Mouse (Mus musculus) MEL (cell line): Measurements from ENCODE around the gene Cabp4. TPM values are rescaled to one million over a fixed set of nuclear protein-coding genes. Genes with fewer than 3 reads are reported as not detected.

Source experiments
- DNase-seq: peaks from one replicate; pipeline ENCODE4 v3.0.0; 2011; ENCODE audit warnings: low read depth, low spot score
- H3K27ac ChIP-seq: 2 replicates; pipeline ENCODE4 v1.5.1; 2012; ENCODE audit warnings: low read depth, mild to moderate bottlenecking, control low read depth, low read length, moderate library complexity; ENCODE audit not compliant: control insufficient read depth
- H3K27me3 ChIP-seq, 2 experiments: fragments of 150-350 bp in 1 of 2; sonication (generic) in 1 of 2; 2 replicates each; pipeline ENCODE4 v1.6.1; 2012; ENCODE audit warnings: low read length in 2 of 2, mild to moderate bottlenecking in 2 of 2, improper control_type of control experiment in 1 of 2, moderate library complexity in 1 of 2; ENCODE audit not compliant: insufficient read depth in 2 of 2, control insufficient read depth in 1 of 2
- H3K36me3 ChIP-seq, 2 experiments: 2 replicates each; pipeline ENCODE4 v1.6.1; 2012 to 2014; ENCODE audit warnings: low read length in 2 of 2, improper control_type of control experiment in 1 of 2, inconsistent platforms in 1 of 2, mild to moderate bottlenecking in 1 of 2; ENCODE audit not compliant: insufficient read depth in 2 of 2, control insufficient read depth in 1 of 2
- H3K4me1 ChIP-seq, 2 experiments: fragments of 150-350 bp in 1 of 2; sonication (generic) in 1 of 2; 2 replicates each; pipeline ENCODE4 v1.6.1; 2012; ENCODE audit warnings: low read length in 2 of 2, improper control_type of control experiment in 1 of 2, mild to moderate bottlenecking in 1 of 2; ENCODE audit not compliant: insufficient read depth in 2 of 2, control insufficient read depth in 1 of 2
- H3K4me3 ChIP-seq, 2 experiments: fragments of 150-350 bp in 1 of 2; sonication (generic) in 1 of 2; 2 replicates each; pipeline ENCODE4 v1.5.1; 2012; ENCODE audit warnings: low read depth in 2 of 2, low read length in 2 of 2, mild to moderate bottlenecking in 2 of 2, moderate library complexity in 2 of 2, control low read depth in 1 of 2, improper control_type of control experiment in 1 of 2; ENCODE audit not compliant: control insufficient read depth in 1 of 2, insufficient read depth in 1 of 2
- H3K79me2 ChIP-seq: 2 replicates; pipeline ENCODE4 v1.6.1; 2012; ENCODE audit warnings: mild to moderate bottlenecking, low read length, moderate library complexity; ENCODE audit not compliant: control insufficient read depth, poor library complexity, insufficient read depth
- H3K9ac ChIP-seq: 2 replicates; pipeline ENCODE4 v1.6.1; 2012; ENCODE audit warnings: low read depth, mild to moderate bottlenecking, control low read depth, low read length, moderate library complexity; ENCODE audit not compliant: control insufficient read depth, poor library complexity, severe bottlenecking
- H3K9me3 ChIP-seq: fragments of 150-350 bp; sonication (generic); replicated peaks from 2 replicates; pipeline ENCODE4 v1.6.1; 2012; ENCODE audit warnings: mild to moderate bottlenecking, low read length, improper control_type of control experiment, moderate library complexity; ENCODE audit not compliant: insufficient read depth
- BHLHE40 ChIP-seq: IDR thresholded peaks from 2 replicates; pipeline ENCODE4 v1.6.1; 2012; ENCODE audit warnings: low read depth, mild to moderate bottlenecking, inconsistent platforms, low read length, improper control_type of control experiment, borderline replicate concordance
- CHD1 ChIP-seq: IDR thresholded peaks from 2 replicates; pipeline ENCODE4 v1.6.1; 2012; ENCODE audit warnings: low read depth, mild to moderate bottlenecking, inconsistent platforms, low read length, improper control_type of control experiment
- CHD2 ChIP-seq: IDR thresholded peaks from 2 replicates; pipeline ENCODE4 v1.6.1; 2011; ENCODE audit warnings: low read length, improper control_type of control experiment
- ELF1 ChIP-seq: IDR thresholded peaks from 2 replicates; pipeline ENCODE4 v1.6.1; 2014; ENCODE audit warnings: low read depth, mild to moderate bottlenecking, inconsistent platforms, low read length, improper control_type of control experiment, moderate library complexity
- EP300 ChIP-seq, 2 experiments: IDR thresholded peaks; 2 replicates each; pipeline ENCODE4 v1.6.1; 2011; ENCODE audit warnings: improper control_type of control experiment in 2 of 2, low read length in 2 of 2, low read depth in 1 of 2, mild to moderate bottlenecking in 1 of 2
- GATA1 ChIP-seq: IDR thresholded peaks from 2 replicates; pipeline ENCODE4 v1.6.1; 2011; ENCODE audit warnings: low read depth, low read length, improper control_type of control experiment
- KAT2A ChIP-seq: conservative IDR thresholded peaks from 2 replicates; pipeline ENCODE4 v1.6.1; 2012; ENCODE audit warnings: low read depth, low read length, improper control_type of control experiment, inconsistent platforms
- MAFK ChIP-seq: IDR thresholded peaks from 2 replicates; pipeline ENCODE4 v1.6.1; 2011; ENCODE audit warnings: low read depth, mild to moderate bottlenecking, low read length, improper control_type of control experiment, borderline replicate concordance
- MAX ChIP-seq: IDR thresholded peaks from 2 replicates; pipeline ENCODE4 v1.6.1; 2011; ENCODE audit warnings: low read length, improper control_type of control experiment
- MEF2A ChIP-seq: IDR thresholded peaks from 2 replicates; pipeline ENCODE4 v1.6.1; 2014; ENCODE audit warnings: low read depth, mild to moderate bottlenecking, inconsistent platforms, low read length, improper control_type of control experiment; ENCODE audit not compliant: poor library complexity, insufficient replicate concordance, severe bottlenecking; ENCODE audit errors: extremely low read depth
- MXI1 ChIP-seq: IDR thresholded peaks from 2 replicates; pipeline ENCODE4 v1.6.1; 2011; ENCODE audit warnings: mild to moderate bottlenecking, low read depth, low read length, improper control_type of control experiment
- MYC ChIP-seq: IDR thresholded peaks from 2 replicates; pipeline ENCODE4 v1.6.1; 2011; ENCODE audit warnings: low read depth, mild to moderate bottlenecking, low read length, improper control_type of control experiment, moderate library complexity
- NRF1 ChIP-seq: IDR thresholded peaks from 2 replicates; pipeline ENCODE4 v1.6.1; 2014; ENCODE audit warnings: low read depth, mild to moderate bottlenecking, inconsistent platforms, low read length, improper control_type of control experiment, moderate library complexity; ENCODE audit not compliant: poor library complexity, insufficient read depth, severe bottlenecking
- POLR2A ChIP-seq, 2 experiments: IDR thresholded peaks; 2 replicates each; pipeline ENCODE4 v1.6.1; 2011 to 2012; ENCODE audit warnings: low read length in 2 of 2, mild to moderate bottlenecking in 2 of 2, control low read depth in 1 of 2, improper control_type of control experiment in 1 of 2, low read depth in 1 of 2, moderate library complexity in 1 of 2; ENCODE audit not compliant: control insufficient read depth in 1 of 2, insufficient read depth in 1 of 2, poor library complexity in 1 of 2
- POLR2AphosphoS2 ChIP-seq: IDR thresholded peaks from 2 replicates; pipeline ENCODE4 v1.6.1; 2011; ENCODE audit warnings: low read length, improper control_type of control experiment
- POLR2AphosphoS5 ChIP-seq: IDR thresholded peaks from 2 replicates; pipeline ENCODE4 v1.6.1; 2012; ENCODE audit warnings: low read depth, borderline replicate concordance, mild to moderate bottlenecking, inconsistent platforms, low read length, moderate library complexity, mixed read lengths
- RAD21 ChIP-seq: IDR thresholded peaks from 2 replicates; pipeline ENCODE4 v1.6.1; 2011; ENCODE audit warnings: mild to moderate bottlenecking, low read depth, low read length, improper control_type of control experiment
- SIN3A ChIP-seq: IDR thresholded peaks from 2 replicates; pipeline ENCODE4 v1.6.1; 2012; ENCODE audit warnings: low read length, improper control_type of control experiment, inconsistent platforms
- SMC3 ChIP-seq: IDR thresholded peaks from 2 replicates; pipeline ENCODE4 v1.6.1; 2011; ENCODE audit warnings: low read depth, low read length, improper control_type of control experiment
- TAL1 ChIP-seq: IDR thresholded peaks from 2 replicates; pipeline ENCODE4 v1.6.1; 2012; ENCODE audit warnings: mild to moderate bottlenecking, inconsistent platforms, low read length, moderate library complexity, mixed read lengths
- TBP ChIP-seq: IDR thresholded peaks from 2 replicates; pipeline ENCODE4 v1.8.0; 2011; ENCODE audit warnings: low read depth, low read length, improper control_type of control experiment
- TCF12 ChIP-seq: IDR thresholded peaks from 2 replicates; pipeline ENCODE4 v1.6.1; 2014; ENCODE audit warnings: low read depth, mild to moderate bottlenecking, inconsistent platforms, low read length, improper control_type of control experiment, moderate library complexity
- USF1 ChIP-seq: IDR thresholded peaks from 2 replicates; pipeline ENCODE4 v1.6.1; 2014; ENCODE audit warnings: low read depth, mild to moderate bottlenecking, inconsistent platforms, low read length, improper control_type of control experiment, moderate library complexity
- USF2 ChIP-seq, 2 experiments: IDR thresholded peaks; 2 replicates each; pipeline ENCODE4 v1.6.1; 2011 to 2012; ENCODE audit warnings: improper control_type of control experiment in 2 of 2, low read length in 2 of 2, borderline replicate concordance in 1 of 2, inconsistent platforms in 1 of 2, low read depth in 1 of 2, mild to moderate bottlenecking in 1 of 2; ENCODE audit not compliant: insufficient read depth in 1 of 2
- ZKSCAN1 ChIP-seq: IDR thresholded peaks from 2 replicates; pipeline ENCODE4 v1.6.1; 2012; ENCODE audit warnings: low read depth, mild to moderate bottlenecking, inconsistent platforms, low read length, improper control_type of control experiment, moderate library complexity
- ZMIZ1 ChIP-seq: IDR thresholded peaks from 2 replicates; pipeline ENCODE4 v1.6.1; 2012; ENCODE audit warnings: low read depth, mild to moderate bottlenecking, inconsistent platforms, low read length, improper control_type of control experiment, moderate library complexity
- polyA plus RNA-seq, 2 experiments: library from polyadenylated mRNA; stranded (reverse) in 1 of 2; unstranded in 1 of 2; fragments of >175 nt in 1 of 2; fragments of >200 nt in 1 of 2; gene quantifications; 2 replicates each; pipeline versions ENCODE4 v1.2.1 to v1.2.4; 2012; ENCODE audit warnings: low replicate concordance in 2 of 2, low read depth in 1 of 2; ENCODE audit not compliant: insufficient read length in 2 of 2, insufficient read depth in 1 of 2, missing spikeins in 1 of 2
- total RNA-seq: library from RNA; depleted of rRNA; stranded (reverse); fragments of 300-350 nt; gene quantifications from 2 replicates; pipeline ENCODE4 v1.2.3, GENCODE M21; 2012

The Cabp4 gene
- total and polyA plus RNA-seq, 3 experiments: 0.08 to 0.24 TPM; not detected in 1

GRCm38 (mm10) chr19:4126759-4127495 lies 16.9 kb downstream of the Cabp4 start:
- Histone ChIP-seq H3K36me3 (peaks cover 0 to 26% of the 10 kb centered on the region in 2 experiments; a peak in 2 of 4 replicates), H3K4me1 (peaks cover 10 to 19% of the 10 kb centered on the region in 2 experiments), H3K9ac (no peak overlapping the region; the same call in 1 of the 2 replicates), H3K27ac (no peak overlapping the region), H3K4me3 (peak overlapping the region; percentile 88 to 91), H3K9me3 (no peaks in the 10 kb centered on the region), H3K79me2 (peaks cover 4% of the 10 kb centered on the region; the same call in 1 of the 2 replicates), H3K27me3 (no peaks in the 10 kb centered on the region)
- TF ChIP-seq CHD1 (0 out of 2 replicates have a peak, but pooled peaks have one; percentile 5), MYC (no peak)
- no peak for DNase-seq

GRCm38 (mm10) chr19:4125741-4126696 lies 17.8 kb downstream of the Cabp4 start, which contains the start of gene Aip:
Gene Aip (minus strand): TSS chr19:4125858.
- peak; percentile 99 for DNase-seq
- peaks cover 0 to 26% of the 10 kb centered on the region in 2 experiments; a peak in 2 of 4 replicates for H3K36me3 ChIP-seq
- peak within 1 kb of the TSS; percentile 88 to 91 for H3K4me3 ChIP-seq
- H3K79me2 ChIP-seq: peaks cover 4% of the 10 kb centered on the region; the same call in 1 of the 2 replicates
- no peaks in the 10 kb centered on the region for H3K9me3 ChIP-seq
- H3K27ac ChIP-seq: peak within 1 kb of the TSS; percentile 63
- H3K9ac ChIP-seq: peak within 1 kb of the TSS; percentile 95
- H3K4me1 ChIP-seq: peaks cover 12 to 19% of the 10 kb centered on the region in 2 experiments
- H3K27me3 ChIP-seq: no peaks in the 10 kb centered on the region
- TF ChIP-seq CHD2 (peak; percentile 93), NRF1 (peak; percentile 44; the same call in 1 of the 2 replicates), POLR2AphosphoS5 (no peak), MEF2A (no peak), MAFK (no peak), EP300 (IDR thresholded peaks at IDR 0.05; ENCODE audit: low read depth in 1 of 2, low read length in 2 of 2) (peak in 1 of 2 experiments; percentile 21; a peak in 1 of 4 replicates), TBP (peak; percentile 45; the same call in 1 of the 2 replicates), SIN3A (peak; percentile 97), POLR2AphosphoS2 (peak; percentile 79; the same call in 1 of the 2 replicates), USF1 (peak; percentile 92), MAX (peak; percentile 43; the same call in 1 of the 2 replicates), RAD21 (peak; percentile 28), POLR2A (IDR thresholded peaks at IDR 0.05; ENCODE audit: control insufficient read depth in 1 of 2, insufficient read depth in 1 of 2, low read depth in 1 of 2, low read length in 2 of 2, poor library complexity in 1 of 2) (peak; percentile 78 to 97; a peak in 3 of 4 replicates), USF2 (IDR thresholded peaks at IDR 0.05; ENCODE audit: borderline replicate concordance in 1 of 2, insufficient read depth in 1 of 2, low read depth in 1 of 2, low read length in 2 of 2) (peak; percentile 24 to 72; a peak in 2 of 4 replicates), TAL1 (no peak), GATA1 (no peak), TCF12 (peak; percentile 55), CHD1 (0 out of 2 replicates have a peak, but pooled peaks have one; percentile 38), MXI1 (peak; percentile 63; the same call in 1 of the 2 replicates), ZMIZ1 (peak; percentile 73), ZKSCAN1 (no peak), ELF1 (peak; percentile 63), KAT2A (no peak; the same call in 1 of the 2 replicates), SMC3 (peak; percentile 41), BHLHE40 (peak; percentile 81; the same call in 1 of the 2 replicates)
